Mouse (Mus musculus) heart, adult 2 months (tissue): ENCODE data around the gene Mybpc3. TPM values are rescaled to one million over a fixed set of nuclear protein-coding genes. Genes with fewer than 3 reads are reported as not detected.

Experiments
- DNase-seq, 2 experiments: peaks; one replicate each; pipeline ENCODE4 v3.0.0; 2021
- H3K27ac ChIP-seq: fragments of 200-600 bp; 2 replicates; pipeline ENCODE4 v1.8.1; 2022
- H3K27me3 ChIP-seq: fragments of 200-500 bp; 2 replicates; pipeline ENCODE4 v1.6.1; 2012; ENCODE audit warnings: mild to moderate bottlenecking, low read length, inconsistent platforms, mixed read lengths; ENCODE audit not compliant: control insufficient read depth, insufficient read depth
- H3K36me3 ChIP-seq: fragments of 200-500 bp; 2 replicates; pipeline ENCODE4 v1.6.1; 2012; ENCODE audit warnings: low read length, inconsistent platforms; ENCODE audit not compliant: control insufficient read depth, insufficient read depth
- H3K4me1 ChIP-seq: fragments of 200-500 bp; 2 replicates; pipeline ENCODE4 v1.6.1; 2011; ENCODE audit warnings: low read length; ENCODE audit not compliant: control insufficient read depth, insufficient read depth
- H3K4me3 ChIP-seq: fragments of 200-600 bp; 2 replicates; pipeline ENCODE4 v1.8.1; 2022
- H3K79me2 ChIP-seq: fragments of 200-500 bp; replicated peaks from 2 replicates; pipeline ENCODE4 v1.6.1; 2012; ENCODE audit warnings: mild to moderate bottlenecking, inconsistent platforms, low read length, moderate library complexity, mixed read lengths; ENCODE audit not compliant: control insufficient read depth, insufficient read depth
- H3K9ac ChIP-seq: fragments of 200-500 bp; 2 replicates; pipeline ENCODE4 v1.6.1; 2012; ENCODE audit warnings: low read depth, mild to moderate bottlenecking, control low read depth, inconsistent platforms, low read length, mixed read lengths
- CTCF ChIP-seq: fragments of 200-600 bp; IDR thresholded peaks from 2 replicates; pipeline ENCODE4 v1.8.1; 2022; ENCODE audit warnings: antibody characterized with exemption, mild to moderate bottlenecking, moderate library complexity
- EP300 ChIP-seq: fragments of 200-500 bp; IDR thresholded peaks from 2 replicates; pipeline ENCODE4 v1.6.1; 2011; ENCODE audit warnings: low read depth, low read length, control low read depth; ENCODE audit not compliant: insufficient read depth
- POLR2A ChIP-seq: fragments of 200-500 bp; IDR thresholded peaks from 2 replicates; pipeline ENCODE4 v1.6.1; 2011; ENCODE audit warnings: mild to moderate bottlenecking, low read depth, low read length, control low read depth; ENCODE audit not compliant: insufficient read depth
- WGBS: fragments of 180-500 bp; shearing (Covaris S2); methylation state at CpG from one replicate; pipeline ENCODE4 v1.1.7; 2018; 5-methylcytosine and 5-hydroxymethylcytosine counted together
- intact Hi-C: fragments of 180-260 bp; cut with DNase I; formaldehyde crosslinking; loops from one replicate; pipeline ENCODE4 v1.15.1; 2025
- polyA plus RNA-seq: library from polyadenylated mRNA; depleted of rRNA; stranded (reverse); fragments of >200 nt; gene quantifications from 2 replicates; pipeline ENCODE4 v1.2.3, GENCODE M21; 2012
- total RNA-seq, 2 experiments: library from RNA; stranded (reverse); gene quantifications; 2 replicates each; pipeline ENCODE4 v1.2.3; 2021

The Mybpc3 gene
- total and polyA plus RNA-seq, 3 experiments: 1,229 to 1,417 (median 1,378) TPM

DNA sequence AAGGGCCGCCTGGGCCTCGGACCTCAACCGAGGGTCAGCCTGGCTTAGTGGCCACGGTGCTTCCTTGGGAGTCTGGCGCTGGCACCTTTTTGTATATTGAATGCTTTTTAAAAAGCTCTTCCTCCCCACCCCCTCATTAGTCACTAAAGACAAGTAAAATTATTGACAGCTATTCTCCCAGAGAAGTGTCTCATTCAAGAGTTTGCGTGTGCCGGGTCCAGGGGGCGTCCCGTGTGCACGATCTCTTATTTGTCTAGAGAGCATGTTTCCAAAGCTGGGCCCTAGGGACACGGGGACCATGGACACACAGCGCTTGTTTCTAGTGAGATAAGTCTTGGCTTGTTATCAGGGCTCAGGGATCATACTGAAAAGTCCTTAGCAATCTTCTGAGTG, 2.4 kb upstream of the Mybpc3 start:
- TF ChIP-seq POLR2A (no peak), EP300 (no peak), CTCF (no peak)

DNA sequence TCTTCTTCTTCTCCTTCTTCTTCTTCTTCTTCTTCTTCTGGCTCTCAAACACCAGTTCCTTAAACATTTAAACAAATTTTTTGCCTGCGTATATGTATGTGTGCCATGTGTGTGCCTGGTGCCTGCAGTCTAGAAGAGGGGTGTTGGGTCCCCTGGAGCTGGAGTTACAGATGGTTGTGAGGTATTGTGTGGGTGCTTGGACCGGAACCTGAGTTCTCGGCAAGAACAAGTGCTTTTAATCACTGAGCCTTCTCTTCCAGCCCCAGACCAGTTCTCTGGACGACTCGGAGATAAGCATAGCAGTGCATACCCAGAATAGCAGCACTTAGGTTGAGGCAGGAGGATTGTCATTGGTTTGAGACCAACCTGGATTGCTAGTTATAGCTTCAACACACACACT, 1.1 kb upstream of the Mybpc3 start:
- H3K9ac ChIP-seq: no peak overlapping the region

More for the DNA sequence above, 2.4 kb upstream of the Mybpc3 start:
- peak overlapping the region; percentile 75 for H3K27ac ChIP-seq
- peak overlapping the region; percentile 45 for H3K4me3 ChIP-seq
- DNase-seq: no peak
- H3K79me2 ChIP-seq: no peaks in the 10 kb centered on the region
- no peaks in the 10 kb centered on the region for H3K36me3 ChIP-seq
- intact Hi-C loops: loop anchor here (1.0 to 5.0 kb wide), 6 partner anchors 79 to 365 kb away; partner anchors contain the start of gene Pacsin3
- peak overlapping the region; percentile 72 for H3K9ac ChIP-seq
- no peaks in the 10 kb centered on the region for H3K27me3 ChIP-seq
- no peaks in the 10 kb centered on the region; the same call in 1 of the 2 replicates for H3K4me1 ChIP-seq
- WGBS: 34% methylated on average over 12 of the region's 12 CpGs

DNA sequence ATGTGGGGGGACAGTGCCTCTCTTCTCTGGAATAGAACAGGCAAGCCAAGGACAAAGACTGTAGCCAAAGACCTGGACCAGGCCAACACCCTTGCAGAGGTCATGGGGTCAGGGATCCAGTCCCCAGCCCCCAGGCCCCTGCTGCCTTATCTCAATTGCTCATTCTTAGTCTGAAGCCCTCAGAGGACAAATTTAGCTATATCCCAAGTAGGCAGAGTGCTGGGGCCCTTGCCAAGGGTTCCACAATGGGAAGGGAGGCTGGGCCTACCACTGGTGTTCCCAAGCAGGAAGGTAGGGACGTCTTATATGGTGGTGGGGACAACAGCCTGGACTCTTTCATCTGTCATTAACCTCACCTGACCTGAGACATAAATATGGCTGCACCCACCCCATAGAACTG, 703 bp downstream of the Mybpc3 start:
- Histone ChIP-seq H3K4me3 (peak overlapping the region; percentile 53), H3K27me3 (no peaks in the 10 kb centered on the region), H3K9ac (peak overlapping the region; percentile 84), H3K36me3 (no peaks in the 10 kb centered on the region), H3K79me2 (no peaks in the 10 kb centered on the region), H3K4me1 (no peaks in the 10 kb centered on the region; the same call in 1 of the 2 replicates), H3K27ac (peak overlapping the region; percentile 94)
- TF ChIP-seq EP300 (0 out of 2 replicates have a peak, but pooled peaks have one; percentile 44), CTCF (no peak), POLR2A (peak; percentile 62)
- peak; percentile 65 to 82 for DNase-seq
- WGBS: 32% methylated on average over 1 of the region's 1 CpGs
- intact Hi-C loops: loop anchor here (5.0 kb wide), 3 partner anchors 104 to 159 kb away; partner anchors contain the start of gene Pacsin3

More for the DNA sequence above, 1.1 kb upstream of the Mybpc3 start:
- no peaks in the 10 kb centered on the region for H3K27me3 ChIP-seq
- no peaks in the 10 kb centered on the region; the same call in 1 of the 2 replicates for H3K4me1 ChIP-seq
- no peaks in the 10 kb centered on the region for H3K36me3 ChIP-seq
- TF ChIP-seq POLR2A: no peak
- intact Hi-C loops: loop anchor here (5.0 kb wide), 3 partner anchors 105 to 160 kb away; partner anchors contain the start of gene Pacsin3
- WGBS: 53% methylated on average over 5 of the region's 5 CpGs
- H3K79me2 ChIP-seq: no peaks in the 10 kb centered on the region
- DNase-seq: no peak
- H3K4me3 ChIP-seq: no peak overlapping the region
- peak overlapping the region; percentile 94; the same call in 1 of the 2 replicates for H3K27ac ChIP-seq

DNA sequence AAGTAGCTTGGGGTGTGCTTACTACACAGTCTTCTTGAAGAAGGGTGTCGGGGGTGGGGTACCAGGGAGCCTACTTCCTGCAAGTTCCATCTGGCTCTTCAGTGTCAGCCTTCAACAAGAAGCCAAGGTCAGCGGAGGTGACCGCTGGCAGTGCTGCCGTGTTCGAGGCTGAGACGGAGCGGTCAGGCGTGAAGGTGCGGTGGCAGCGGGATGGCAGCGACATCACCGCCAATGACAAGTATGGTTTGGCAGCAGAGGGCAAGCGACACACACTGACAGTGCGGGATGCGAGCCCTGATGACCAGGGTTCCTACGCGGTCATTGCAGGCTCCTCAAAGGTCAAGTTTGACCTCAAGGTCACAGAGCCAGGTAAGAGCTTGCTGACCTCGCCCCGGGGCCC, 1.1 kb downstream of the Mybpc3 start:
- peak overlapping the region; percentile 53 for H3K4me3 ChIP-seq

DNA sequence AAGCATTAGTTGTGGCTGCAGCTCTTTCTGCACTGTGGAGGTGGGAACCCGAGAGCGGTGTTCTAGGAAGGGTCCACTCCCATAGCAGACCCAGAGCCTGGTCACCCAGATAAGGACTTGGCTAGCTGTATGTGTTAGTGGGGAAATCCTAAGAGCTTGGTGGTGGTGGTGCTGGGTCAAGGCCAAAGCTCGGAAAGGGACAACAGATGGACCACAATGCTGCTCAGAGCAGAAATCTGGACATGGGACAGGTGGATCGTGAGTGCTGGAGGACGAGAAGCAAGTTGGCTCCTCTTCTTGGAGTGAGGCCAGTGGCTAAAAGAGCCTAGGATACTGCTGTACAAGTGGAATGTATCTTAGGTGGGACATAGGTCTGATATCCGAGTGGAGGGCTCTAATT, 1.6 kb downstream of the Mybpc3 start:
- intact Hi-C loops: loop anchor here (5.0 kb wide), 3 partner anchors 103 to 158 kb away; partner anchors contain the start of gene Pacsin3
- 40% methylated on average over 6 of the region's 6 CpGs for WGBS

More for the DNA sequence above, 1.1 kb downstream of the Mybpc3 start:
- no peak for TF ChIP-seq EP300
- TF ChIP-seq POLR2A: no peak; the same call in 1 of the 2 replicates
- TF ChIP-seq CTCF: no peak
- no peaks in the 10 kb centered on the region for H3K27me3 ChIP-seq
- no peak for DNase-seq
- H3K27ac ChIP-seq: peak overlapping the region; percentile 94
- no peaks in the 10 kb centered on the region for H3K79me2 ChIP-seq
- intact Hi-C loops: loop anchor here (5.0 kb wide), 3 partner anchors 103 to 158 kb away; partner anchors contain the start of gene Pacsin3
- 67% methylated on average over 19 of the region's 19 CpGs for WGBS
- H3K4me1 ChIP-seq: no peaks in the 10 kb centered on the region; the same call in 1 of the 2 replicates
- peak overlapping the region; percentile 84 for H3K9ac ChIP-seq
- H3K36me3 ChIP-seq: no peaks in the 10 kb centered on the region

DNA sequence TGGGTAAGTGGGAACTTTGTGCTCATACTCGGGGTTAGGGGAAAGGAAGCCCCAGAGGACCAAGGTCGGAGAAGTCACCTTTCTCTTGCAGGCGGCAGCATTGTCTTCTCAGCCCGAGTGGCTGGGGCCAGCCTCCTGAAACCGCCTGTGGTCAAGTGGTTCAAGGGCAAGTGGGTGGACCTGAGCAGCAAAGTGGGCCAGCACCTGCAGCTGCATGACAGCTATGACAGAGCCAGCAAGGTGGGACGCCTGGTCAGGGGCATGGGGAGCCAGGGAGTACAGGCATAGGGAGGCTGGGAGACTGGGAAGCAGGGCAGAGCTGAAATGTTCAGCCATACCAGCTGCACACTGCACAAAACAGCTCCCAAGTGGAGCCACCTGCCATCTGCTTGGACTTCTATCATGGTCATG, 2.3 kb downstream of the Mybpc3 start:
- 41% methylated on average over 6 of the region's 6 CpGs for WGBS
- peak overlapping the region; percentile 84 for H3K9ac ChIP-seq
- no peaks in the 10 kb centered on the region for H3K27me3 ChIP-seq
- H3K4me1 ChIP-seq: no peaks in the 10 kb centered on the region; the same call in 1 of the 2 replicates
- H3K79me2 ChIP-seq: no peaks in the 10 kb centered on the region
- peak in 1 of 2 experiments; percentile 39 for DNase-seq
- peak overlapping the region; percentile 94 for H3K27ac ChIP-seq
- H3K36me3 ChIP-seq: no peaks in the 10 kb centered on the region
- no peak for TF ChIP-seq POLR2A
- TF ChIP-seq CTCF: no peak
- TF ChIP-seq EP300: no peak
- peak overlapping the region; percentile 53 for H3K4me3 ChIP-seq
- intact Hi-C loops: no loop called here

More for the DNA sequence above, 1.6 kb downstream of the Mybpc3 start:
- H3K36me3 ChIP-seq: no peaks in the 10 kb centered on the region
- TF ChIP-seq POLR2A: no peak
- 0 out of 2 replicates have a peak, but pooled peaks have one; percentile 40 for TF ChIP-seq EP300
- no peaks in the 10 kb centered on the region for H3K79me2 ChIP-seq
- peak in 1 of 2 experiments; percentile 44 for DNase-seq
- no peaks in the 10 kb centered on the region for H3K27me3 ChIP-seq
- H3K9ac ChIP-seq: peak overlapping the region; percentile 84
- peak overlapping the region; percentile 53 for H3K4me3 ChIP-seq
- peak overlapping the region; percentile 94 for H3K27ac ChIP-seq
- no peaks in the 10 kb centered on the region; the same call in 1 of the 2 replicates for H3K4me1 ChIP-seq
